Mouse (Mus musculus) thymus, postnatal 36 days (tissue): Measurements from ENCODE around the gene Fam129b.
A peak's percentile ranks its signal among the peaks of the same experiment; 100 is the strongest.

Experiments
- DNase-seq, 2 experiments: peaks; one replicate each; pipeline ENCODE4 v3.0.0; 2022; ENCODE audit warnings: mixed read lengths in 2 of 2

Gene Fam129b

DNA sequence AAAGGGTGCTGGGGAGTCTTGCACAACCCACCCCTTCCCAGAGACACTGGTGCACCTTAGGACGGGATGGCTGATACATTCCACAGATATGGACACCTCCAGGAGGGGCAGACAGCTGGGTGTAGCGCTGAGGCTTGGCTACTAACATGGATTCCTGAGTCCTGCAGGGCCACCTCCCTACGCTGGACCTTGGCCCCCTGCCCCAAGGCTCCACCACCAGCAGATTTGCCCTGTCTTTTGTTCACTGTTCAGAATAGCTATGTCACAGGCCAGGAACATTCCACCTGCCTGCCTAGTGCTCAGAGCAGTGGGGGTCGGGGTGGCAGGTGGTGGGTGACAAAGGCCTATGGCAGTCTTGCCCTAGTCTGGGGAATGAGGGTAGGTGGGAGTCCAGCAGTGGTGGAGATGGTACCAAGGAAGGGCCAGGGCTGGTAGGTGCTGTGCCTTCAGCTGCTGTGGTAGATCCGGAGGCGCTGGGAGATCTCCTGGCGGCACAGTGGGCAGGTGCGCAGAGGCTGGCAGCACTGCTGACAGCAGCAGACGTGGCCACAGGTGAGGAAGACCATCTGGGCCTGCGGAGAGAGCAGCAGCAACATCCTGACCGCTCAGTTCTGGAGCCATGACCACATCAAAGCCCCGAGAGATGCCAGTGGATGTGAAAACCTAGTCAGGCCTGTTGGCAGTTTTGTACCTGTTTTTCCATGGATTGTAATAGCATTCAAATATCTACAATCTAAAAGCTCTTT lies 50.6 kb downstream of the Fam129b start:
- peak; percentile 48 to 76 for DNase-seq

DNA sequence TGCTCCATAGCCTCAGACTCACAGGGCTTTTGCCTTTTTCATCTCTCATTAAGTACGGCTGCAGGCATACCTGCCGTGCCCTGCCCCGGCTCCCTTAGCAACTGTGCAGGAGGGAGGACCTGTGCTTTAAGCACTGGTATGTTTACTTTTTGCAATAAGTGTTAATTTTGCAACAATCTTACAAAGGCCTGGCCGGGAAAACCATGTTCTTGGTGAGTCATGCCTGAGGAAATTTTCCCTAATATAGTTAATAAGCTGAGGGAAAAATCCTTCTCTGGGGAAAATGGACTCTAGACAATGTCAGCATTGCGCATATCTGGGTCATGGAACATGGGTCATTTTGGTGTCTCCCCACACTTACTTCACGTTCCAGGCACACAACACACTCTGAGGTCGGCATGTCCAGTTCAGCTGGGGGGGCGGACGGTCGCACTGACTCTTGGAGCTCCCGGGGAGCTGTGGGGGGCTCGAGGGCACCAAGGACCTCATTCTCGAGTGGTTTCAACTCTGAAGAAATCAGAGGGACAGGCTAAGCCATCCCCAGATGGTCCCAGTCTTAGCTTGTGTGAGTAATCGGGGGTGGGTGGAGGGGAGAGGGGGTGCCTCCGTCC lies 51.8 kb downstream of the Fam129b start:
- no peak for DNase-seq

DNA sequence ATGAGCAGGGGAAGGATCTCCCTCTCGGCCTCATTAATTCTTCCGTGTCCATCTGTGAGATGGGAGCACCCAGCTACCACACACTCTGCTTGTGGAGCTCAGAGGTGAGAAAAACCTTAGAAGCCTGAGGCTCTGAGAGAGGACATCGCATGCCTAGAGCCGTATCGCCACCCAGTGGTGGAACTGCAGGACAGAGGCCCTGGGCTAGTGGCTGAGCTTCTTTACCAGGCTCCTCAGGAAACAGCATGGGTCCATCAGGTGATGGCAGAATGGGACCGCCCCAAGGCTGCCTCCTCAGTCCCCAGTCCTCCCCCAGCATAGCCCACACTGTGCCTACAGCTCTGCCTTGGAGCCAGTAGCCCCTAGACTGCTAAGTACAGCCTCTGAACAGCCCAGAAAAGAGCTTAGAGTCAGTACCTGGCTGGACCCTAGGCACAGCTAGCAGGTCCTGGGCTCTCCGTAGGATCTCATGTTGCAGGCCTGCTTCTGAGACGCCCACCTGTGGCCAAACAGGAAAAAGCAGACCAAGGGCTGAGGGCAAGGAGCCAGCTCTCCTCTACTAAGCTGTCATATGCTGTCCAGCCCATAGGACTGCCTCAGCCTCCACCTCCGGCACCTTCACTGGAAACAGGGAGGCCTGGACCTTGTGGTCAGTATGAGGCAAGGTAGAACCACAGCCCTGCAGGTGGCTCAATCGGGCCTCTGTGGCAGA lies 52.5 kb downstream of the Fam129b start:
- peak; percentile 70 to 72 for DNase-seq

- DNase-seq = no peak
Observed at GRCm38 (mm10) chr2:32928947-32929829, 53.3 kb downstream of the Fam129b start.

- peak; percentile 76 to 87 for DNase-seq
Observed at GRCm38 (mm10) chr2:32931730-32932129, 55.8 kb downstream of the Fam129b start.

- DNase-seq = no peak
Observed at GRCm38 (mm10) chr2:32938741-32939140, 62.8 kb downstream of the Fam129b start.

- peak in 1 of 2 experiments; percentile 40 for DNase-seq
Observed at GRCm38 (mm10) chr2:32939418-32939817, 63.5 kb downstream of the Fam129b start.

GRCm38 (mm10) chr2:32940483-32940882 lies 64.6 kb downstream of the Fam129b start:
- no peak for DNase-seq

DNA sequence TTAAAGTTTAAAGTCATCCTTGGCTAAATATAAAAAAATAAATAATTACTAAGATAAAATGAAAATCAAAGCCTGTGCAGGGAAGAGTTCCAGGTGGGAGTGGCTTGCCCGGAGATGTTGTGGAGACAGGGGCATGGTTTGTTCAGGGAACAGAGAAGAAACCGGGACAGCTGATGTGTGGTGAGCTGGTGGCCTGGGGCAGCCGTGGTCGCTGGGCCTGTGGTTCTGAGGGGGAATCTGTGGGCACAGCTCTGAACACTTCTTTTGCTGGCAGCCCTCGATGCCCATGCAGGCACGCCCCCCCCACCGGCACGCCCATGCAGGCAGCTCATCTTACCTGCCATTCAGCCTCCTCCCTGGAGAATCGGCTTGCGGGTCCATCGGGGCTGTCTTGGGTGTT lies 71.5 kb downstream of the Fam129b start:
- DNase-seq = no peak

- no peak for DNase-seq
Observed at GRCm38 (mm10) chr2:32954581-32954980, 78.7 kb downstream of the Fam129b start.

GRCm38 (mm10) chr2:32957344-32957743 lies 81.4 kb downstream of the Fam129b start:
- DNase-seq = peak in 1 of 2 experiments; percentile 15

GRCm38 (mm10) chr2:32960273-32960672 lies 84.4 kb downstream of the Fam129b start:
- no peak for DNase-seq

GRCm38 (mm10) chr2:32961192-32961995 lies 85.5 kb downstream of the Fam129b start, which contains the start of the genes Rpl12 and Lrsam1:
Rpl12 (plus strand) TSS chr2:32961559.
Lrsam1 (minus strand) TSS chr2:32961614.
- peak; percentile 96 for DNase-seq

- no peak for DNase-seq
Observed at GRCm38 (mm10) chr2:32962062-32962874, 86.4 kb downstream of the Fam129b start.

DNA sequence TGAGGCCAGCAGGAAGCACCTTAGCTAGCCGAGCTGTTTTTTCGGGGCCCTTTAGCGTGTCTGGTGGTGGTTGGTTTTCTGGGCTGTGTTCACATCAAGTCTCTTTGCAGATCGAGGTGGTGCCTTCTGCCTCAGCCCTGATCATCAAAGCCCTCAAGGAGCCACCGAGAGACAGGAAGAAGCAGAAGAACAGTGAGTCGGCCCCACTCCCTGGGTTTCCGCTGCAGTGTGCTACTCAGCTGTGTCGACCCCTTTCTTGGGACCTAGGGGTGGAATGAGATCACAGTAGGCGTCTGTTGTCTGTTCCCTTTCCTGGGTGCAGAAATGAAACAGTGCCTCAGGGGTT lies 86.9 kb downstream of the Fam129b start:
- DNase-seq = peak; percentile 68 to 84

DNA sequence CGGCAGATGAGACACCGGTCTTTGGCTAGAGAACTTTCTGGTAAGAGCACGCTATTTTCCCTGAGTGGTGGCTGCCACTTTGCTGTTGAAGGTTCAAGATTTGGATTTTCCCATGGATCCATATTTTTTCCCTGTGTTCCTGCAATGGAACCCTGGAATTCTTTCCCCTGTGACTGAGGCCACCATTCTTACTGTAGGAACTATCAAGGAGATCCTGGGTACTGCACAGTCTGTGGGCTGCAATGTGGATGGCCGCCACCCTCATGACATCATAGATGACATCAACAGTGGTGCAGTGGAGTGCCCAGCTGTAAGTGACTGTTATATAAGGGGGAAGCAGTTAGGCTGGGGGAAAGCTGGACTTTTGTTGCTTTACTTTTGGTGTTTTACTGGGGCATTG lies 87.6 kb downstream of the Fam129b start:
- no peak for DNase-seq

GRCm38 (mm10) chr2:32963981-32964380 lies 88.1 kb downstream of the Fam129b start:
- DNase-seq = no peak

GRCm38 (mm10) chr2:32964659-32965457 lies 88.9 kb downstream of the Fam129b start:
- DNase-seq = no peak

DNA sequence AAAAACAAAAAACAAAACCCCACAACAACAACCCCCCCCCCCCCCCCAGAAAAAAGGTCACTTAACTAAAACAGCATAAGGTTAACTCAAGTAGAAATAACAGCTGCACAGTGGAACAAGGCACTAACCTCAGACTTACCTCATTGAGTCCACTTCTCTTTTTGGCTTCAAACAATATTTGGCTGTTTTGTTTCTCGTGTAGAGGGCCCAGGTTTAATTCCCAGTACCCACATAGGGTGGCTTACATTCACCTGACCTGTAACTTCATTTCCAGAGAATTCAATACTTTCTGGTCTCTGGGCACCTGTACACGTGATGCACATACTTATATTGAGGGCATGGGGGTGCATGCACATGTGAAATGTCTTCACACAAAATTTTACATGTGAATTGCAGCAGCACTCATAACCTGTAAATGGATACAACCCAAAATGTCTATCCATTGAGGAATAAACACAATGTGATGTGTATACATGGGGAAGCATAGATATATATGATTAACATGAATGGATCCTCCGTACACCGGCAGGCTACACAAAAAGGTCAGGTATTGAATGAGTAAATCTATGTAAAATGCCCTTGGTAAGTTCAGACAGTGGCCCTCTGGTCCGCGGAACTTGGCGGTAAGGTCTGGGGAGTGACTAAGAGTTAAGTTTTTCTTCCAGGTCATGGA lies 89.7 kb downstream of the Fam129b start:
- no peak for DNase-seq
